ENCODE assay signal across 17 mouse cellular contexts in the genomic region with DNA sequence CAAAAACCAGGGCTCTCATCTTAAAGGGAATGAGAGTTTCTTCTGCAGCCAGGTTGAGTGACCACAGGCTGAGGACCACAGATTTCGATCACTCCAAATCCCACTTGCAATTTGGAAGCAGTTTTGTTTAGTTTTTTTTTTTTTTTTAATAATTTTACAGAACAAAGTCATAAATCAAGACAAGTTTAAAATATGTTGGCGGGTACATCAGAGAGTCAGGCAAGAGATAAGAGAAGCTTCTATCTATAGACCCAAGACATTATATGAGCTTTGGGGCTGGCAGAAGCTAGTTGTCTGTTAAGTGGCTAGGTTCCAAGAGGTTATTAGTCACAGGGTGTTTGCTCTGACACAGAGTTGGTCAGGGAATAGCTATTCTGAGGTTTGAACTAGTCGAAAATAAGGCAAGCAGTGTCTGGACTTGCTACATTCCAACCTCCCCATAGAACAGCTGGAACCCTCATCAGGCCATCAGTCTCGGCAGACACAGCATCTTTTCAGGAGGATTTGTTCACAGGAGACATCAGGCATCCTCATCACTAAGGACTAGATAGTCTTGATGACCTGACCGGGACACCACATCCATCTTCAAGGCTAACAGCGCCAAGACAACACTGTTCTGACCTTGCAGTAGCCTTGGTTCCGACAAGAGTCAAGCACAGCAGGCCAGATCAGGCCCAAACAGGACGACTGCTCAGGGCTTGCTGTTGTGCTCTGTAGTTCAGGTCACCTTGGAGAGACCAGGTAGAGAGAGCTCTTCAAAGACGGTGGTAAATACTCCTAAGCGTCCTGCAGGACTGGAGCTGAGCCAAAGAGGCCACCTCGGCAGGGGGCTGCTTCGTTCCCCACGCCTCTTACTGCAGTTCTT.
DNase-seq lines count a peak whose midpoint lies in the region; ATAC-seq and TF ChIP-seq lines count a peak whose summit lies in the region.
"Had no signal": no experiment of that assay in that cellular context is flagged by ENCODE, and none has a peak within 500 bp of the region (broad histone marks: within the 10 kb centered on the region; RNA-seq: fewer than 3 reads in every experiment).

No protein-coding gene starts in this region.

- H3K27me3 ChIP-seq in intestine, embryonic 14.5 days (replicated peaks; ENCODE audit: control insufficient read depth, insufficient read depth, low read length), result no peaks in the 10 kb centered on the region
- no peaks in the 10 kb centered on the region for H3K27me3 ChIP-seq in intestine, embryonic 15.5 days (replicated peaks)
- H3K27me3 ChIP-seq in C2C12 (ENCODE audit: control insufficient read depth, insufficient read depth, insufficient read length), result no peaks in the 10 kb centered on the region
- H3K27me3 ChIP-seq: embryonic facial prominence, embryonic 12.5 days; forebrain, embryonic 12.5 days; limb, embryonic 12.5 days had no signal

- H3K4me2 ChIP-seq in intestine, embryonic 14.5 days (ENCODE audit: low read length), result no peak overlapping the region
- no peak overlapping the region for H3K4me2 ChIP-seq in intestine, embryonic 15.5 days (replicated peaks)
- H3K4me2 ChIP-seq: embryonic facial prominence, embryonic 12.5 days; forebrain, embryonic 12.5 days; limb, embryonic 12.5 days had no signal

- H3K27ac ChIP-seq in intestine, embryonic 14.5 days (ENCODE audit: low read depth), result no peak overlapping the region
- H3K27ac ChIP-seq in intestine, embryonic 15.5 days, result no peak overlapping the region
- H3K27ac ChIP-seq: embryonic facial prominence, embryonic 12.5 days; forebrain, embryonic 12.5 days had no signal

- H3K36me3 ChIP-seq in intestine, embryonic 14.5 days (ENCODE audit: control insufficient read depth, insufficient read depth, low read length), result no peaks in the 10 kb centered on the region
- no peaks in the 10 kb centered on the region for H3K36me3 ChIP-seq in intestine, embryonic 15.5 days
- H3K36me3 ChIP-seq in C2C12 (ENCODE audit: control insufficient read depth, insufficient read depth), result peaks cover 23% of the 10 kb centered on the region
- H3K36me3 ChIP-seq: embryonic facial prominence, embryonic 12.5 days; forebrain, embryonic 12.5 days; G1E; limb, embryonic 12.5 days had no signal

- WGBS in intestine, embryonic 14.5 days, result 76% methylated on average over 13 of the region's 13 CpGs
- WGBS in intestine, embryonic 15.5 days, result 73% methylated on average over 13 of the region's 13 CpGs

- peak; percentile 38 for DNase-seq in intestine, embryonic 14.5 days (ENCODE audit: low spot score)
- peak; percentile 93 for DNase-seq in 3T3-L1 (ENCODE audit: low read depth, low spot score)
- peak; percentile 69 for DNase-seq in ZHBTc4 (ENCODE audit: low read depth, low spot score)
- DNase-seq in natural killer cell, adult 2 months (ENCODE audit: low spot score in 2 of 2), result no peak
- no peak for DNase-seq in heart, postnatal 36 days
- DNase-seq: heart, adult 11 months; heart, postnatal 10 days; kidney, postnatal 14 days; thymus, adult 2 months had no signal

- no peaks in the 10 kb centered on the region; the same call in 1 of the 2 replicates for H3K4me1 ChIP-seq in intestine, embryonic 14.5 days (replicated peaks; ENCODE audit: control insufficient read depth, insufficient read depth, low read length)
- peaks cover 12% of the 10 kb centered on the region for H3K4me1 ChIP-seq in intestine, embryonic 15.5 days (replicated peaks)

- intact Hi-C loops in heart, postnatal 36 days (cut with DNase I), result loop anchor here (10.0 kb wide), 1 partner anchor 401 kb away; a partner anchor contains a TSS

- no peaks in the 10 kb centered on the region for H3K9me3 ChIP-seq in intestine, embryonic 14.5 days (ENCODE audit: control insufficient read depth, low read length)
- H3K9me3 ChIP-seq in intestine, embryonic 15.5 days, result no peaks in the 10 kb centered on the region
- H3K9me3 ChIP-seq: embryonic facial prominence, embryonic 12.5 days; forebrain, embryonic 12.5 days; G1E; limb, embryonic 12.5 days had no signal

- peaks cover 68% of the 10 kb centered on the region for H3K79me2 ChIP-seq in C2C12 (ENCODE audit: control insufficient read depth, insufficient read depth)

- TF ChIP-seq CTCF in C2C12 (IDR thresholded peaks at IDR 0.05; ENCODE audit: control insufficient read depth, insufficient read depth, insufficient read length), result no peak

- peak overlapping the region; percentile 31 for H3ac ChIP-seq in C2C12 (ENCODE audit: control insufficient read depth, insufficient read length, low read depth)

- ATAC-seq in intestine, embryonic 14.5 days (replicated peaks; ENCODE audit: low FRiP score, low TSS enrichment, low read depth), result no peak
- ATAC-seq in intestine, embryonic 15.5 days, result no peak
- ATAC-seq: inflammation-experienced regulatory T-cells, adult 6 months; midbrain, embryonic 16.5 days had no signal

- peaks cover 12% of the 10 kb centered on the region for H3K79me3 ChIP-seq in C2C12 (ENCODE audit: low read depth)

- no peak overlapping the region for H3K9ac ChIP-seq in intestine, embryonic 14.5 days (ENCODE audit: low read length)
- H3K9ac ChIP-seq in intestine, embryonic 15.5 days, result no peak overlapping the region
- H3K9ac ChIP-seq: embryonic facial prominence, embryonic 12.5 days; forebrain, embryonic 12.5 days; limb, embryonic 12.5 days had no signal

- H3K4me3 ChIP-seq in intestine, embryonic 14.5 days (ENCODE audit: low read depth, low read length), result no peak overlapping the region
- H3K4me3 ChIP-seq in intestine, embryonic 15.5 days (replicated peaks), result no peak overlapping the region
- H3K4me3 ChIP-seq in C2C12 (ENCODE audit: insufficient read depth, poor library complexity, severe bottlenecking), result no peak overlapping the region
- H3K4me3 ChIP-seq: embryonic facial prominence, embryonic 12.5 days; forebrain, embryonic 12.5 days; limb, embryonic 12.5 days had no signal

TF ChIP-seq in C2C12, 6 proteins besides CTCF, POLR2A, EP300 and RAD21:
- TF ChIP-seq CEBPB (IDR thresholded peaks at IDR 0.05; ENCODE audit: low read depth) (no peak), MYOD1 (IDR thresholded peaks at IDR 0.05; ENCODE audit: control insufficient read depth, insufficient read length, low read depth) (peak; percentile 97), USF1 (IDR thresholded peaks at IDR 0.05; ENCODE audit: low read depth) (no peak), MYOG (IDR thresholded peaks at IDR 0.05; ENCODE audit: control insufficient read depth, extremely low read depth, insufficient read length) (no peak), MAX (IDR thresholded peaks at IDR 0.05) (no peak), FOSL1 (IDR thresholded peaks at IDR 0.05; ENCODE audit: insufficient read depth, low read length, poor library complexity, severe bottlenecking) (peak; percentile 56)

Comparison
In these comparisons a context has a peak if more than half of its experiments do, and no peak if none do; other contexts are left out.
1. DNase-seq: peak in intestine, embryonic 14.5 days (single experiment), 3T3-L1 (single experiment) and ZHBTc4 (single experiment); none in natural killer cell, adult 2 months (0 of 2) and heart, postnatal 36 days (0 of 2).